Mouse (Mus musculus) lung, postnatal 10 days (tissue): ENCODE data around the gene Gm9639.
"Not testable (repeated sequence)": the region's sequence is repeated elsewhere in the genome, so short reads cannot be mapped to it uniquely, and the experiment has no call there.

Source experiments
- DNase-seq: peaks from one replicate; pipeline ENCODE4 v3.0.0; 2021

The Gm9639 gene

DNA sequence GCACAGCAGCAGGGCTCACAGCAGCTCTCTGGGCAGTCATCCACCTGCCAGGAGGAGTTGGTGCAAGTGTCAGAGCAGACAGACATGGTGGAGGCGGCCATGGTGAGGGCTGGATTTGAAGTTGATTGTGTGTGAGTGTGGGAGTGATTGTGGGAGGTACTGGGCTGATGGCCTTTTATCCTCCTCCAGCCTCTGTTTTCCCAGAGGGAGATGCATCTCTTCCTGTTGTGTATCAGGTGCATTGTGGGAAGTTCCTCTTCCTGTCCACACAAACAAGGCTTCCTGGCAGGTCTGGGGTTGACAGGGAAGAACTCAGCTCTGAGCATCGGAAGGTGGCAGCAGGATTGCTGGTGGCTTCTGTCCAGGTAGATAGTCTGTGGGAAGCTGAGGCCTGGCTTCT lies at the start of gene Gm9639:
Gene Gm9639 (minus strand): TSS at position 101 of the 400 bp plus-strand sequence.
- DNase-seq, result no peak

DNA sequence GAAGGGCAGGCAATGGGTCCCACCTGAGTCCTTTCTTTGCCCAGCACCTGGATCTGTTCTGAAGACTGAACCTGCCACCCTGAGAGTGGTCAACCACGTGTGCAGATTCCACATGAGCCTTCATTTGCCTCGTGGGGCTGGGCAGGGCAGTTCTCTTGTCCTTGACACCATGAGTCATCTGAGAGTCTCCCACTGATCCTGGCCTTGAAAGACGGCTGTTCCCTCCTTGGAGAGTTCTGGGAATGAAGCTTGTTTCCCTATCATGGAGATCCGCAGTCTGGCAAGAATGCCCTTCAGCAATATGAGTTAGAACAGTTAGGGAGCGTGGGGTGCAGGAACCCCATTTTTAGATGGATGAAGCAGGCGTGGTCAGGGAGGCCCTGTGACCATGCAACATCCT lies 44.1 kb upstream of the Gm9639 start:
- no peak for DNase-seq

DNA sequence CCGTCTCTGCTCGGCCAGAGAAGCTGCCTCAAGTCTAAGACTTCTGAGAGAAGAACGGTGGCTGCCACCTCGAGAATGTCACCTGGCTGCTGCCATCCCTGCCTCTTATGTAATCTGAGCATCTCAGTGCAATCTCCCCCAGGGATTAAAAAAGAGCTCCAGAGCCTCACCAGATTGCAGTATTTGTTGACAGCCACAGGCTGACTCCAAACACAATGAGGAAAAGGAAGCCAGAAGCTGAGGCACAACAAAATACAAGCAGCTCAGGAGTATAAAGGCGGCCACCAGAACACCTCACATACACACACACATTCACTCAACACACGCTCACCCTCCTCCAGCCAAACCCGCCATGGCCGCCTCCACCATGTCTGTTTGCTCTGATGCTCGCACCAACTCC lies 40.8 kb upstream of the Gm9639 start, which contains the start of gene Krtap10-10:
Gene Krtap10-10 (plus strand): TSS at position 301 of the 400 bp plus-strand sequence.
- DNase-seq, result no peak

DNA sequence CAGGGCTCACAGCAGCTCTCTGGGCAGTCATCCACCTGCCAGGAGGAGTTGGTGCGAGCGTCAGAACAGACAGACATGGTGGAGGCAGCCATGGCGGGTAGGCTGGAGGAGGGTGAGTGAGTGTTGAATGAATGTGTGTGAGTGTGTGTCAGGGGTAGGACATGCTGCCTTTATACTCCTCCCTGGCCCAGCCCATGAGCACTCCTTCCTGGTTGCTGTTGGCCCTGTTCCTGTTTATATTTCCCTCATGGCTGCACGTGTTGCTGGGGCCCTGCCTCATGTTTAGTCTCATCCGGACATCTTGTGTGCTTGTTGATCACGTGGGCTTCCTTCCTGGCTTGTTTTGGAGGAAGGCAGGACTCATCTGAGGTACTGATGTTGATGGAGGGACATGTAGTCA lies 32.1 kb upstream of the Gm9639 start, which contains the start of gene Krtap10-4:
Gene Krtap10-4 (minus strand): TSS at position 145 of the 400 bp plus-strand sequence.
- DNase-seq, result peak; percentile 42

- DNase-seq, result no peak
Observed at GRCm38 (mm10) chr10:77819203-77819602, 24.3 kb upstream of the Gm9639 start.

DNA sequence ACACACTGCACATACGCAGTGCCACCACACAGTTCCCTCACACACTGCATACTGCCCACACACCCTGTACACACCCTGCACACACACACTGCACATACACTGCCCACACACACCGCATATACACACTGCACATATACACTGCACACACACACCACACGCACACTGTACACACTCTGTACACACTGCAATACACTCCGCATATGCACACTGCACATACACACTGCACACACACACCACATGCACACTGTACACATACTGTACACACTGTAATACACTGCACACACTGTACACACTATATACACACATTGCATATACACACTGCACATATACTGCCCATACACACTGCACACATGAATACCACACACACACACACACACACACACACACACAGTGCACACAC lies 23.6 kb upstream of the Gm9639 start:
- DNase-seq, result no peak

GRCm38 (mm10) chr10:77815514-77815913 lies 20.6 kb upstream of the Gm9639 start:
- peak; percentile 39 for DNase-seq

- no peak for DNase-seq
Observed at GRCm38 (mm10) chr10:77814382-77814781, 19.5 kb upstream of the Gm9639 start, which contains the start of gene Gm2696. TSS of gene Gm2696 (plus strand) at chr10:77814682.

DNA sequence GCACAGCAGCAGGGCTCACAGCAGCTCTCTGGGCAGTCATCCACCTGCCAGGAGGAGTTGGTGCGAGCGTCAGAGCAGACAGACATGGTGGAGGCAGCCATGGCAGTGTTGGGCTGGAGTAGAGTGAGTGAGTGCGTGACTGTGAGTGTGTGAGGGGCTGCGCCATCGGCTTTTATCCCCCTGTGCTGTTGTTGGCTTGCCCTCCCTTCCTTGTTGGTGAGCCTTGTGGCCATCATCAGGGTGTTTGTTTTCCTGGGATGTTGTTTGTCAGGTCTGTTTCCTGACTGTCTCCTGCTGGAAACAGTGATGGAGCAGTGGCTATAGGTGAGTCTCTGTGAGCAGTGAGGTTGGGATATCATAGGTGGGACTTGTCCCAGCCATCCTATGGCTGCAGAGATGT lies 16.9 kb upstream of the Gm9639 start, which contains the start of gene Gm9507:
Gene Gm9507 (minus strand): TSS at position 101 of the 400 bp plus-strand sequence.
- no peak for DNase-seq

GRCm38 (mm10) chr10:77804095-77804494 lies 9.2 kb upstream of the Gm9639 start:
- no peak for DNase-seq

GRCm38 (mm10) chr10:77798921-77799508 lies 4.1 kb upstream of the Gm9639 start, which contains the start of gene Gm19668:
TSS of gene Gm19668 (minus strand) at chr10:77799133.
- DNase-seq, result no peak

- peak; percentile 20 for DNase-seq
Observed at GRCm38 (mm10) chr10:77798164-77798920, 3.5 kb upstream of the Gm9639 start.

- no peak for DNase-seq
Observed at GRCm38 (mm10) chr10:77797677-77798076, 2.8 kb upstream of the Gm9639 start.

DNA sequence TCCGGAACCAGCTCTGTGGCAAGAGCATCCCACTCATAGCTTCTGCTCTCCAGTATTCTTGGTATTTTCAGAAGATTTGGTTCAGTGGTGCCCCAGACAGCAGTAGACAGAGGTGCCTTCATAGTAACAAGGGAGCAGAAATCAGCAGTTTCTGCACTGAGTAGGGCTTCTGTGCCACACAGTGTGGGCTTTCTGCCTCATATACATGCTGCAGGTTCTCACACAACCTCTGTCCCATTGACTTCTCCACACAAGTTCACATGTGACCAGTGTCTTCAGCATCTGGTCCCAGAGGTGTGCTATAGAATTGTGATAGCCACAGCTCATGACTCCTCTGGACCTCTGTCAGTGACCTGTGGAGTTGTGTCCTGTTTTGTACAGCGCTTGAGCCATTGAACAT lies 6.3 kb downstream of the Gm9639 start:
- DNase-seq, result no peak

DNA sequence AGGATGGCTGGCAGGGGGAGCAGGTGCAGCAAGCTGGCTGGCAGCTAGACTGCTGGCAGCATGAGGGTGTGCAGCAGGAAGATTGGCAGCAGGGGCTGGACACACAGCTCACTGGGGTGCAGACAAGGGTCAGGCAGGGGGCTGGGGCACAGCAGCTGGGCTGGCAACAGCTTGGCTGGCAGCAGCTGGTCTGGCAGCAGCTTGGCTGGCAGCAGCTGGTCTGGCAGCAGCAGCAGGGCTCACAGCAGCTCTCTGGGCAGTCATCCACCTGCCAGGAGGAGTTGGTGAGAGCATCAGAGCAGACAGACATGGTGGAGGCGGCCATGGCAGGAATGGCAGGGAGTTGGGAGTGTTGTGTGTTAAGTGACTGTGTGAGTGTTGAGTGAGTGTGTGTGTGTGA lies 7.0 kb downstream of the Gm9639 start, which contains the start of gene Gm7137:
Gene Gm7137 (minus strand): TSS at position 325 of the 400 bp plus-strand sequence.
- not testable (repeated sequence) for DNase-seq

DNA sequence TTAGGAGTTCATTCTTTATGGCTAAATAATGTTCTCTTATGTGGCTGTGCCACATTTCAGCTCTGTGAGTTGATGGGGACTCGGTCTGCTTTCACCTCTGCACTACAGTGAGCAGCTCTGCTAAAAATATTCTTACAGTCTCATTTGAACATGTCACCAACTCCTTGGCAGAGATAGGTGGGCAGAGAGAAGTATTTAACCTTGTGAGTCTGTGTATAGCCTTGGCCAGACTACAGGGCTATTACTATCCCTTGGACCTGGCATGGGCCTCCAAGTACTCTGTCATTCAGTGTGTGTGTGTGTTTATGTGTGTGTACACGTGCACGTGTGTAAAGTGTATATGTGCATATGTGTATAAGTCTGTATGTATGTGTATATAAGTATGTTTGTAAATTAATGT lies 11.5 kb downstream of the Gm9639 start:
- DNase-seq, result not testable (repeated sequence)

DNA sequence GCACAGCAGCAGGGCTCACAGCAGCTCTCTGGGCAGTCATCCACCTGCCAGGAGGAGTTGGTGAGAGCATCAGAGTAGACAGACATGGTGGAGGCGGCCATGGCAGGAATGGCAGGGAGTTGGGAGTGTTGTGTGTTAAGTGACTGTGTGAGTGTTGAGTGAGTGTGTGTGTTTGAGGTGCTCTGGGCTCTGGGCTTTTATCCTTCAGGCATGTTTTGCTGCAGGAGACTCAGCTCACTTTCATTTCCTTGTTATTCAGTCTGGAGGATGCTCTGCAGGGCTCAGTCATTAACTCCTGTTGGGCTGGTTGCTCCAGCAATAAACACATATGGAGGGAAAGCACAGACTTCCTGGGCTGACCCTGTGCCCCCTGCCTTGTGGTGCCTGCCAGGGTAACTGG lies 12.4 kb downstream of the Gm9639 start, which contains the start of gene Gm3250:
Gene Gm3250 (minus strand): TSS at position 101 of the 400 bp plus-strand sequence.
- not testable (repeated sequence) for DNase-seq

- not testable (repeated sequence) for DNase-seq
Observed at GRCm38 (mm10) chr10:77776844-77777243, 18.0 kb downstream of the Gm9639 start, which contains the start of gene Gm7138. TSS of gene Gm7138 (minus strand) at chr10:77776944.

GRCm38 (mm10) chr10:77772142-77772541 lies 22.7 kb downstream of the Gm9639 start:
- DNase-seq, result not testable (repeated sequence)

DNA sequence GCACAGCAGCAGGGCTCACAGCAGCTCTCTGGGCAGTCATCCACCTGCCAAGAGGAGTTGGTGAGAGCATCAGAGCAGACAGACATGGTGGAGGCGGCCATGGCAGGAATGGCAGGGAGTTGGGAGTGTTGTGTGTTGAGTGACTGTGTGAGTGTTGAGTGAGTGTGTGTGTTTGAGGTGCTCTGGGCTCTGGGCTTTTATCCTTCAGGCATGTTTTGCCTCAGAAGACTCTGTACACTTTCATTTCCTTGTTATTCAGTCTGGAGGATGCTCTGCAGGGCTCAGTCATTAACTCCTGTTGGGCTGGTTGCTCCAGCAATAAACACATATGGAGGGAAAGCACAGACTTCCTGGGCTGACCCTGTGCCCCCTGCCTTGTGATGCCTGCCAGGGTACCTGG lies 23.7 kb downstream of the Gm9639 start, which contains the start of gene Gm3238:
Gene Gm3238 (minus strand): TSS at position 101 of the 400 bp plus-strand sequence.
- not testable (repeated sequence) for DNase-seq

DNA sequence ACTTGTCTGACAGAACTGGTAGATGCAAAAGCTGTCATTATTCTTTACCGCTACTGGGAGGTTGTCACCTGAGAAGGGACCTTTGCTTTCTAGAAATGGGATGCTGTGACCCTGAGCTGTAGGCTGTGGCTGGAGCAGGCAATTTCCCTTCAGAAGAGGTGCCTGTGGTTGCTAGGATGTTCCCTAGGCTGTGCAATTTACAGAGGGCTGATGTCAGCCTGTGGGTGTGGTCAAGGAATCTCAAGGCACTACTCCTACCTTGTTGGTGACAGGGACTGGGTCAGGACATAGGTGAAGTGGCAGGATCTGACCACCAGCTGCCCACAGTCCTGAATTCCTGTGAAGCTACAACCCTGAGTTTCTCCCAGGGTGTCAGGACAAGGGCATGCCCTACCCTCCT lies 25.1 kb downstream of the Gm9639 start:
- DNase-seq, result no peak

DNA sequence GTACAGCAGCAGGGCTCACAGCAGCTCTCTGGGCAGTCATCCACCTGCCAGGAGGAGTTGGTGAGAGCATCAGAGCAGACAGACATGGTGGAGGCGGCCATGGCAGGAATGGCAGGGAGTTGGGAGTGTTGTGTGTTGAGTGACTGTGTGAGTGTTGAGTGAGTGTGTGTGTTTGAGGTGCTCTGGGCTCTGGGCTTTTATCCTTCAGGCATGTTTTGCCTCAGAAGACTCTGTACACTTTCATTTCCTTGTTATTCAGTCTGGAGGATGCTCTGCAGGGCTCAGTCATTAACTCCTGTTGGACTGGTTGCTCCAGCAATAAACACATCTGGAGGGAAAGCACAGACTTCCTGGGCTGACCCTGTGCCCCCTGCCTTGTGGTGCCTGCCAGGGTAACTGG lies 35.3 kb downstream of the Gm9639 start, which contains the start of gene Gm3233:
Gene Gm3233 (minus strand): TSS at position 101 of the 400 bp plus-strand sequence.
- DNase-seq, result not testable (repeated sequence)

GRCm38 (mm10) chr10:77753448-77753847 lies 41.4 kb downstream of the Gm9639 start:
- no peak for DNase-seq
